Mouse (Mus musculus): ENCODE measurements around the gene Fam83f. TPM values are rescaled to one million over a fixed set of nuclear protein-coding genes. Genes with fewer than 3 reads are reported as not detected.
A peak's percentile ranks its signal among the peaks of the same experiment; 100 is the strongest.

The Fam83f gene
- total RNA-seq, 2 experiments from 2014 or later: 0.20 to 0.22 TPM

GRCm38 (mm10) chr15:80703495-80703894 is 31.8 kb downstream of the Fam83f start:
- intact Hi-C loops (cut with DNase I): loop anchor here (5.0 kb wide), 1 partner anchor 411 kb away; no protein-coding TSS in a partner anchor
- no peak for DNase-seq

- intact Hi-C loops (cut with DNase I): loop anchor here (5.0 kb wide), 1 partner anchor 412 kb away; no protein-coding TSS in a partner anchor
- peak; percentile 66 to 72 for DNase-seq
Measured at GRCm38 (mm10) chr15:80704267-80704666, 32.6 kb downstream of the Fam83f start.

- DNase-seq: peak; percentile 76 to 80
- intact Hi-C loops (cut with DNase I): loop anchor here (5.0 kb wide), 4 partner anchors 76 to 241 kb away; partner anchors contain the start of gene Adsl
Measured at GRCm38 (mm10) chr15:80705828-80706549, 34.3 kb downstream of the Fam83f start.

GRCm38 (mm10) chr15:80706596-80706995 is 34.9 kb downstream of the Fam83f start:
- DNase-seq: no peak
- intact Hi-C loops (cut with DNase I): loop anchor here (5.0 kb wide), 4 partner anchors 76 to 241 kb away; partner anchors contain the start of gene Adsl

- DNase-seq: peak in 1 of 2 experiments; percentile 39
Measured at GRCm38 (mm10) chr15:80707088-80707487, 35.4 kb downstream of the Fam83f start.

GRCm38 (mm10) chr15:80709593-80709992 is 37.9 kb downstream of the Fam83f start:
- intact Hi-C loops (cut with DNase I): loop anchor here (5.0 kb wide), 4 partner anchors 73 to 238 kb away; partner anchors contain the start of gene Adsl

More at GRCm38 (mm10) chr15:80707088-80707487, 35.4 kb downstream of the Fam83f start:
- intact Hi-C loops (cut with DNase I): loop anchor here (5.0 kb wide), 4 partner anchors 75 to 240 kb away; partner anchors contain the start of gene Adsl

GRCm38 (mm10) chr15:80710257-80710607 is 38.6 kb downstream of the Fam83f start:
- no peak for DNase-seq
- intact Hi-C loops (cut with DNase I): no loop called here

More at GRCm38 (mm10) chr15:80709593-80709992, 37.9 kb downstream of the Fam83f start:
- peak; percentile 31 to 36 for DNase-seq

GRCm38 (mm10) chr15:80710608-80711363 is 39.1 kb downstream of the Fam83f start, which contains the start of gene Tnrc6b:
TSS of gene Tnrc6b (plus strand) at chr15:80711313.
- intact Hi-C loops (cut with DNase I): no loop called here
- DNase-seq: peak; percentile 96 to 98

- DNase-seq: peak; percentile 28 to 54
- intact Hi-C loops (cut with DNase I): no loop called here
Measured at GRCm38 (mm10) chr15:80711401-80712151, 39.9 kb downstream of the Fam83f start.

- DNase-seq: no peak
- intact Hi-C loops (cut with DNase I): no loop called here
Measured at GRCm38 (mm10) chr15:80714299-80714698, 42.7 kb downstream of the Fam83f start.

GRCm38 (mm10) chr15:80716631-80717135 is 45.0 kb downstream of the Fam83f start:
- intact Hi-C loops (cut with DNase I): no loop called here
- no peak for DNase-seq

GRCm38 (mm10) chr15:80717431-80717830 is 45.8 kb downstream of the Fam83f start:
- no peak for DNase-seq
- intact Hi-C loops (cut with DNase I): no loop called here

GRCm38 (mm10) chr15:80720249-80720648 is 48.6 kb downstream of the Fam83f start:
- intact Hi-C loops (cut with DNase I): loop anchor here (5.0 kb wide), 1 partner anchor 37 kb away; no protein-coding TSS in a partner anchor
- DNase-seq: no peak

GRCm38 (mm10) chr15:80721861-80722260 is 50.2 kb downstream of the Fam83f start:
- intact Hi-C loops (cut with DNase I): loop anchor here (5.0 kb wide), 1 partner anchor 35 kb away; no protein-coding TSS in a partner anchor
- DNase-seq: no peak

GRCm38 (mm10) chr15:80722366-80722765 is 50.7 kb downstream of the Fam83f start:
- intact Hi-C loops (cut with DNase I): loop anchor here (5.0 kb wide), 1 partner anchor 35 kb away; no protein-coding TSS in a partner anchor
- no peak for DNase-seq

- intact Hi-C loops (cut with DNase I): no loop called here
- DNase-seq: no peak
Measured at GRCm38 (mm10) chr15:80729477-80729876, 57.8 kb downstream of the Fam83f start.

GRCm38 (mm10) chr15:80731043-80731442 is 59.4 kb downstream of the Fam83f start:
- DNase-seq: no peak
- intact Hi-C loops (cut with DNase I): no loop called here

- no peak for DNase-seq
- intact Hi-C loops (cut with DNase I): no loop called here
Measured at GRCm38 (mm10) chr15:80731511-80731910, 59.9 kb downstream of the Fam83f start.

- DNase-seq: no peak
- intact Hi-C loops (cut with DNase I): no loop called here
Measured at GRCm38 (mm10) chr15:80732266-80733030, 60.8 kb downstream of the Fam83f start.

Data from gastrocnemius, postnatal 36 days (tissue).